Mouse (Mus musculus): Measurements from ENCODE around the gene Dclk2. TPM values are rescaled to one million over a fixed set of nuclear protein-coding genes. Genes with fewer than 3 reads are reported as not detected.

Dclk2 gene
- polyA plus RNA-seq, 1 experiment, result 108 TPM

GRCm38 (mm10) chr3:86897066-86897465, 23.6 kb downstream of the Dclk2 start:
- peak; percentile 43 to 65 for DNase-seq (ENCODE audit: extremely low spot score in 1 of 2, low spot score in 1 of 2)

GRCm38 (mm10) chr3:86894491-86894890, 26.2 kb downstream of the Dclk2 start:
- DNase-seq (ENCODE audit: extremely low spot score in 1 of 2, low spot score in 1 of 2), result no peak

GRCm38 (mm10) chr3:86887512-86887911, 33.1 kb downstream of the Dclk2 start:
- DNase-seq (ENCODE audit: extremely low spot score in 1 of 2, low spot score in 1 of 2), result no peak

DNA sequence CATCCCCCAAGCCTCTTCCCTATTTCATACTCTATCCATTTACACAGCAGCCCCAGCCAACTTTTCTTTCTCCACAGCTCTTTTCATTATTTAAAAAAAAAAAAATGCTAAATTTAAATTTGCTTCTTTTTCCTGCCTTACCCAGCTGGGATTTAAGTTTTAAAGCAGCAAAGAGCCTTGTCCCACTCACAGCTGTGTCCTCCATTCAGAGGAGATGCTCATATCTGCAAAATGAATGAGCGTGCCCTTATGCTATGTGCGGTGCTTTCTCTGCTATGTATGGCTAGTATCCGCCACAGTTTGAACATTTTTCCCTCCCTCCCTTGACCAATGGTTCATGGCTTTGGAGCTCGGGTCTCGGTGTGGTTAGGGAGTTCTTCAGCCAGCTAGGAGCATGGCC, 35.5 kb downstream of the Dclk2 start:
- DNase-seq (ENCODE audit: extremely low spot score in 1 of 2, low spot score in 1 of 2), result no peak

DNA sequence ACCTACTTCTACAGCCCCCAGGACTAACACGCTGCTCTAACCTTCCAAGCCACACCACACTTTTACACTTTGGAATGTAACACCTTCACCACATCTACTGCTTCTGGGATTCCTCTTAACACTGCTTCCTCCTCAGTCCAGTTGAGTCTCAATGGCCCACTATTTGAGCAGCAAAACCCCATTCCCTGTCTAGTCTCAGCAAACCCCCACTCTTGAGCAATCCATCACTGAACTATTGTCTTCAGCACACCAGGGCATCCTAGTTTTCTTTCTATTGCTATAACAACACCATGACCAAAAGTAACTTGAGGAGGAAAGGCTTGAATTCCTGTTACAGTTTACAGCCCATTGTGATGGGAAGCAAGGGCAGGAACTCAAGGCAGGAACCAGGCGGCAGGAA, 36.2 kb downstream of the Dclk2 start:
- no peak for DNase-seq (ENCODE audit: extremely low spot score in 1 of 2, low spot score in 1 of 2)

DNA sequence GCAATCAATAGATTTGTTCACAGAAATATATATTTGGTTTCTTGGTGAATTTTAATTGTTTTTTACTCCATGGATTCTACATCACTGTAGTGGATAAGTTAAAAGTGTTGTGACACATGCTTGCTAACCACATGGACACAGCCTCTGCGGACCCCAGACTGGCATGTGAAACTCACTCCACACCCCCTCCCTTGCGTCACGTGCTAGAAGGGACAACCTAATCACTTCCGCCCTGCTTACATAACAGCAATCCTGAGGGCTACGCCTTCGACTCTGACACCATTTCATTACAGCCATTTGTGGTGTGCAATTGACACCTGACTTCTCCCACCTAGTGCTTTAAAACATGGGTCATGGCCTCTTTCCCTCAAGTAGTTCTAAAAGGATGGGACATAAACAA, 36.7 kb downstream of the Dclk2 start:
- DNase-seq (ENCODE audit: extremely low spot score in 1 of 2, low spot score in 1 of 2), result no peak

- DNase-seq (ENCODE audit: extremely low spot score in 1 of 2, low spot score in 1 of 2), result no peak
Observed at GRCm38 (mm10) chr3:86875912-86876311, 44.7 kb downstream of the Dclk2 start.

DNA sequence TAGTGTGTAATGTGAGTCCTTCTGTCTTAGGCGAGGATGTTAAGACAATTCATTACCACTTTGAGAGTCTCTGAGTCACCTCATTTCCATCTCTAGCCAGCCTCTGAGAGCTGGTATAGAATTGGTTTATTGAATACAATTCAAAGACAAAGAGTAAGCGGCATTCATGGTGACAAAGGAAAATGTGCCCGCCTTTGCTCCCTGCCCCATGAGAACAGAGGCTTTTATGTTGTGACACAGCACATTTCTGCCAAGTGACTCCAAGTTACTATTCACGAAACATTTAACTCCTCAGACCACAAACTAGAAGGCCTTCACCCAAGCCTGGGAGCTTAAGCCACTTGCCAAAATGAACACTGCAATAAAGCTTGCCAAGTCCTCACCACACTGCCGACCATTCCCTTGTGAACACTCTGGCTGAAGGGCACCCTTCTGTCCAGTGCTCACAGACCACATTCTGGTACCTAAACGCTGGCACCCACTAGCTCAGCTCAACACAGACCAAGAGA, 47.5 kb downstream of the Dclk2 start:
- peak in 1 of 2 experiments; percentile 47 for DNase-seq (ENCODE audit: extremely low spot score in 1 of 2, low spot score in 1 of 2)

GRCm38 (mm10) chr3:86870952-86871351, 49.7 kb downstream of the Dclk2 start:
- DNase-seq (ENCODE audit: extremely low spot score in 1 of 2, low spot score in 1 of 2), result no peak

GRCm38 (mm10) chr3:86870411-86870810, 50.2 kb downstream of the Dclk2 start:
- DNase-seq (ENCODE audit: extremely low spot score in 1 of 2, low spot score in 1 of 2), result peak; percentile 39 to 66

DNA sequence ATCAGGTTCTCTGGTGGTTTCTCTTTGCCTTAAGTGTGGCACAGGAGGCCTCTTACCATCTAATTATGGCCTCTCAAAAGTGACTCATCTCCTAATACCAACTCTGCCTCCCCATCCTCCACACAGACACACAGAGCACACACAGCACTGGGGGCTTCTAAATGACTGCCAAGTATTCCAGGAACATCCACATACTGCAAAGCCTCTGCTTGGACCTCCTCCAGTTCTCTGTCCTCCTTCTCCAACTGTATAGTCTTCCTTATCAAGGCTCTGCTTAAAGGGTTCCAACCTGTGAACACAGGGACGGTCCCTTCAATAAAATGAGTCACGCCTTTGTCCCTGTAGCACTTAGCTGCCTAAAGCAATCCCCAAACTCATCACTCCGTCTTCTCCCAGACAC, 51.9 kb downstream of the Dclk2 start:
- DNase-seq (ENCODE audit: extremely low spot score in 1 of 2, low spot score in 1 of 2), result no peak

GRCm38 (mm10) chr3:86863327-86864008, 57.2 kb downstream of the Dclk2 start:
- DNase-seq (ENCODE audit: extremely low spot score in 1 of 2, low spot score in 1 of 2), result no peak

DNA sequence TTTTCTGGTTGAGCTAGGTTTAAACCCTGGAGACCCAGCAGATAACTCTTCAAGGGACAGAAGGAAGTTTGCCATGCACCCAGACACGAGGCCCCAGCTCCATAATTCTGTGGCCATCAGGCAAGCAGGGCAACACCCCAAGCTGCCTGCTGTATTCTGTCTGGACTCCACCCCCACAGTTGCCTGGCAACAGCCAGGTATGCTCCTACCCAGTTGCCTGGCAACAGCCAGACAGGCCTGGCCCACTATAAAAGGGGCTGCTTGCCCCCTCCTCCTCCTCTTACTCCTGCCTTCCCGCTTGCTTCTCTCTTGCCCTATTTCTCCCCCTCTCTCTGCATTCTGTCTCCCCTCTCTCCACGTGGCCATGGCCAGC, 57.7 kb downstream of the Dclk2 start:
- peak in 1 of 2 experiments; percentile 47 for DNase-seq (ENCODE audit: extremely low spot score in 1 of 2, low spot score in 1 of 2)

GRCm38 (mm10) chr3:86862245-86862938, 58.3 kb downstream of the Dclk2 start:
- no peak for DNase-seq (ENCODE audit: extremely low spot score in 1 of 2, low spot score in 1 of 2)

DNA sequence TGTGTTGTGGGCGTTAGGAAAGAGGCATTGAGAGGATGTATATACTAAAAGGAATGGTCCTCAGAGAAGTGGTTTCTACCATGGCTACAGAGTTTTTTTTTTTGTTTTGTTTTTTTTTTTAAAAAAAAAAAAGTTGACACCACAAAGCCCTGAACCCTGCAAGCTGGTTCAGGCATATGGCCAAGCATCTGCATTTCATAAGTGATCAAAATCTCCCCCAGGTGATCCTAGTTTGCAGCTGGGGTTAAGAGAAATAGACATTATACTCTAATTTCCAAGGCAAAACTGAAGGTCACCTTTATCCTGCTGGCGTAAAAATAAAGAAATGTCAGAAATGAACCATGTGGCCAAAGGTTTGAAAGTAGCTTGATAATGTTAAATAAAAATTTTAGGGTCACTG, 60.9 kb downstream of the Dclk2 start:
- no peak for DNase-seq (ENCODE audit: extremely low spot score in 1 of 2, low spot score in 1 of 2)

DNA sequence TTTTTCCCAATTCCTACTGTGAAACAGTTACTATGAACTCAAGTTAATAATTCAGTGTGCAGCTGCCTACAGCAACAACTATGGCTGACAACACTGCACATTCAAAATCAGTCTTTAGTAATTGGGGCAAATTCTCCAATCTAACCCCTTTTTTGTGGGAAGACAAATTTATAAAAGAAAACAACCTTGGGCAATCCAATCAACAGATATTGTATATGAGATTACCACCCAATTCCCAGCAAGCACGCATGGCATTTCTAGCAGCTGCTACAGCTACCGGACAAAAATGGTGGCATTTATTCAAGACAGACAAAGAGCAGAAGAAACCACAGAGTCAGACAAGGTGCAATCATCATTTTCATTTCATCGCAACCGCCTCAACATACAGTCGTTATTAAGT, 62.0 kb downstream of the Dclk2 start:
- no peak for DNase-seq (ENCODE audit: extremely low spot score in 1 of 2, low spot score in 1 of 2)

GRCm38 (mm10) chr3:86857833-86858398, 62.7 kb downstream of the Dclk2 start:
- DNase-seq (ENCODE audit: extremely low spot score in 1 of 2, low spot score in 1 of 2), result no peak

DNA sequence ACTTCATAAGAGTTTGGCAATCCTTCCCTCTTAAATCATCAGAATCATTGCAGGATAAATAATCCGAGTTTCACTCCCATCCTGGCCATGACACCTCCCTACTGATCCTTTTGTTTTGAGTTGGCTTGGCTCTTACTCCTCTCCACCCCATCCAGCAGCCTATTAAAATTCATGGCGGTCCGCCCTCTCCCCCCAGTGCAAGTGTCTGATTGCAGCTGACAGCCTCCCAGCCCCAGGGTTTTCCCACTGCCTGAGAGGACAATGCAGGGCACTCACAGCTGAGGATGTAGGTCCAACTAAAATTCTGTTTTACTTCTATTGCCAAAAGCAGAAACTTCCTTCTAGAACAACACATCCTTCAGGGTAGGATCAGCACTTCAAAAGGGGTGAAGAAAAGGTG, 67.8 kb downstream of the Dclk2 start:
- DNase-seq (ENCODE audit: extremely low spot score in 1 of 2, low spot score in 1 of 2), result no peak

DNA sequence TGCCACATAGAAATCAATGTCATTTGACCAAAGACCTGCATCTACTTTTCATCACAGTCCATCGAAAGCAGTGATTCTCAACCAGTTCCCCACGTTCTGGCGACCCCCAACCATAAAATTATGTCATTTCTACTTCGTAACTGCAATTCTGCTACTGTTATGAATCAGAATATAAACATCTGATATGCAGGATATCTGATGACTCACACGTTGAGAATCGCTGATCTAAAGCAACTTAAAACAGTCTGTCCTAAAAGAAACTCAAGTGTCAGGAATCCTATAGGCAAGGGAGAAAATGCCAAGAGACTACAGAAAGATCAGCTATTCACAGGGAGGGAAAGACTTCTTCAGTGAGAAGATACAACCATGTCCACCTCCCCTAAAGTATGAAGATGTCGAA, 69.5 kb downstream of the Dclk2 start:
- DNase-seq (ENCODE audit: extremely low spot score in 1 of 2, low spot score in 1 of 2), result no peak

DNA sequence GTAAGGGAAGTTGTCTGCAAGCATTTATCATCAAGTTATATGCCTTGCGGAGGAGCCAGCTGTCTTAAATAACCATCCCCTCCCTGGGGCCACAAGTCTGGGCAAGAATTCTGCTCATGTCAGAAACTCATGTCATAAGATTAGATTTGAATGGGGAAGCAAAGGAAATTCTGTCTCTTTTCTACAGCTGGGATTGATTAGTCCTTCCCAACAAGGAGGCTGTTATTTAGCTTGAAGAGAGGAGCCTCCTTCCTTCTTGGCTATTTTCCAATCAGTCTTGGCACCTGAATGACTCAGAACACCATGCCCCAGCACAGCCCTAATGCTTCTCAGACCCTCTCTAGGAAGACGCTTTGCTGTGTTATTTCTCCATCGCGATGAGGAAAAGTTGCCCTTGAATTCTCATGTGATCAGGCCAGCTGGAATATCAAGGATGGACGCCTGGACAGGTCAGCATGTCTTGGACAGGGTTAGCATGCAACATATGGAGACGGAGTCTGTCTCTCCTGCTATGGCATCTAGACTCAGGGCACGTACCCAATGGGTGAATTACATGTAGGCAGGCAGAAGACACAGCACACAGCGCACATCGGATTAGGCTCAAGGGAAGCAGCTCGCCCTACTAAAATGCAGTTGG, 70.1 kb downstream of the Dclk2 start:
- no peak for DNase-seq (ENCODE audit: extremely low spot score in 1 of 2, low spot score in 1 of 2)

- DNase-seq (ENCODE audit: extremely low spot score in 1 of 2, low spot score in 1 of 2), result no peak
Observed at GRCm38 (mm10) chr3:86849337-86849736, 71.3 kb downstream of the Dclk2 start.

All from frontal cortex, adult 2 months (tissue).